Mouse (Mus musculus): ENCODE results near the gene Neurl2. TPM values are rescaled to one million over a fixed set of nuclear protein-coding genes. Genes with fewer than 3 reads are reported as not detected.
"Not testable (repeated sequence)": the region's sequence is repeated elsewhere in the genome, so short reads cannot be mapped to it uniquely, and the experiment has no call there.

Gene Neurl2
- 10 to 100 TPM; 44.8 to 49.4 TPM for total RNA-seq (2021)
- long read RNA-seq, experiment 1, transcript Neurl2-201 (2 exons, 1,014 nt) = major isoform, 68 of 69 reads
- long read RNA-seq, experiment 1, partial matches to known transcripts = 0 of 69 reads
- long read RNA-seq, experiment 1, other reads (novel, unspliced or antisense) = 1 of 69 reads
- long read RNA-seq, experiment 2, transcript Neurl2-201 (2 exons, 1,014 nt) = major isoform, 69 of 70 reads
- long read RNA-seq, experiment 2, partial matches to known transcripts = 0 of 70 reads
- long read RNA-seq, experiment 2, other reads (novel, unspliced or antisense) = 1 of 70 reads

- peak; percentile 90 for DNase-seq
- intact Hi-C loops (cut with DNase I; ENCODE audit: low total_unique reads) = loop anchor here (10.0 kb wide), 1 partner anchor 61 kb away; no protein-coding TSS in a partner anchor
Observed at GRCm38 (mm10) chr2:164833314-164833959, at the start of gene Neurl2. TSS of gene Neurl2 (minus strand) at chr2:164833456.

GRCm38 (mm10) chr2:164882619-164883018 is 49.4 kb upstream of the Neurl2 start:
- DNase-seq = no peak
- intact Hi-C loops (cut with DNase I; ENCODE audit: low total_unique reads) = no loop called here

- DNase-seq = peak; percentile 93
- intact Hi-C loops (cut with DNase I; ENCODE audit: low total_unique reads) = no loop called here
Observed at GRCm38 (mm10) chr2:164879568-164880277, 46.5 kb upstream of the Neurl2 start.

- intact Hi-C loops (cut with DNase I; ENCODE audit: low total_unique reads) = no loop called here
- peak; percentile 91 for DNase-seq
Observed at GRCm38 (mm10) chr2:164879228-164879567, 45.9 kb upstream of the Neurl2 start, which contains the start of gene Pcif1. TSS of gene Pcif1 (plus strand) at chr2:164879304.

- intact Hi-C loops (cut with DNase I; ENCODE audit: low total_unique reads) = no loop called here
- DNase-seq = peak; percentile 73
Observed at GRCm38 (mm10) chr2:164878509-164879227, 45.4 kb upstream of the Neurl2 start.

- intact Hi-C loops (cut with DNase I; ENCODE audit: low total_unique reads); DNase-seq: not testable (repeated sequence)
Observed at GRCm38 (mm10) chr2:164877376-164878215, 44.3 kb upstream of the Neurl2 start.

GRCm38 (mm10) chr2:164875648-164876047 is 42.4 kb upstream of the Neurl2 start:
- DNase-seq; intact Hi-C loops (cut with DNase I; ENCODE audit: low total_unique reads): not testable (repeated sequence)

GRCm38 (mm10) chr2:164874239-164874769 is 41.0 kb upstream of the Neurl2 start:
- no peak for DNase-seq
- intact Hi-C loops (cut with DNase I; ENCODE audit: low total_unique reads) = loop anchor here (5.0 kb wide), 1 partner anchor 37 kb away; no protein-coding TSS in a partner anchor

GRCm38 (mm10) chr2:164873621-164874020 is 40.4 kb upstream of the Neurl2 start:
- intact Hi-C loops (cut with DNase I; ENCODE audit: low total_unique reads) = loop anchor here (5.0 kb wide), 1 partner anchor 36 kb away; no protein-coding TSS in a partner anchor
- DNase-seq = no peak

- intact Hi-C loops (cut with DNase I; ENCODE audit: low total_unique reads) = loop anchor here (5.0 kb wide), 1 partner anchor 34 kb away; no protein-coding TSS in a partner anchor
- DNase-seq = no peak
Observed at GRCm38 (mm10) chr2:164871602-164872303, 38.5 kb upstream of the Neurl2 start.

GRCm38 (mm10) chr2:164868491-164868890 is 35.2 kb upstream of the Neurl2 start:
- DNase-seq = no peak
- intact Hi-C loops (cut with DNase I; ENCODE audit: low total_unique reads) = no loop called here

GRCm38 (mm10) chr2:164867566-164867965 is 34.3 kb upstream of the Neurl2 start:
- no peak for DNase-seq
- intact Hi-C loops (cut with DNase I; ENCODE audit: low total_unique reads) = no loop called here

- intact Hi-C loops (cut with DNase I; ENCODE audit: low total_unique reads) = no loop called here
- DNase-seq = peak; percentile 38
Observed at GRCm38 (mm10) chr2:164866741-164867551, 33.7 kb upstream of the Neurl2 start.

GRCm38 (mm10) chr2:164864593-164864992 is 31.3 kb upstream of the Neurl2 start:
- DNase-seq = no peak
- intact Hi-C loops (cut with DNase I; ENCODE audit: low total_unique reads) = no loop called here

GRCm38 (mm10) chr2:164863411-164863810 is 30.2 kb upstream of the Neurl2 start:
- DNase-seq; intact Hi-C loops (cut with DNase I; ENCODE audit: low total_unique reads): not testable (repeated sequence)

- intact Hi-C loops (cut with DNase I; ENCODE audit: low total_unique reads) = no loop called here
- peak; percentile 72 for DNase-seq
Observed at GRCm38 (mm10) chr2:164862179-164862861, 29.1 kb upstream of the Neurl2 start.

All from gastrocnemius, postnatal 14 days (tissue).